8 mouse cellular contexts compared by ENCODE assay signal in genomic region chr6:128363007-128363825, GRCm38 (mm10). TPM values are rescaled to one million over a fixed set of nuclear protein-coding genes. Genes with fewer than 3 reads are reported as not detected.
A peak's percentile ranks its signal among the peaks of the same experiment; 100 is the strongest.
DNase-seq lines count a peak whose midpoint lies in the region; ATAC-seq lines count a peak whose summit lies in the region.

No protein-coding gene starts in this region.

- ATAC-seq in embryonic facial prominence, embryonic 13.5 days (ENCODE audit: insufficient number of reproducible peaks, insufficient read depth, low FRiP score, low TSS enrichment, low read depth), result no peak
- ATAC-seq in intestine, embryonic 15.5 days, result peak; percentile 60; the same call in 1 of the 2 replicates
- ATAC-seq in midbrain, embryonic 16.5 days, result peak; percentile 66

- H3K27me3 ChIP-seq in embryonic facial prominence, embryonic 13.5 days, result no peaks in the 10 kb centered on the region
- H3K27me3 ChIP-seq in intestine, embryonic 15.5 days (replicated peaks), result no peaks in the 10 kb centered on the region
- no peaks in the 10 kb centered on the region for H3K27me3 ChIP-seq in midbrain, embryonic 16.5 days (ENCODE audit: control insufficient read depth, insufficient read depth, low read depth, low read length)

- H3K9ac ChIP-seq in embryonic facial prominence, embryonic 13.5 days, result peak overlapping the region; percentile 94
- peak overlapping the region; percentile 89 for H3K9ac ChIP-seq in intestine, embryonic 15.5 days
- H3K9ac ChIP-seq in midbrain, embryonic 16.5 days (ENCODE audit: low read depth, low read length), result peak overlapping the region; percentile 90

- H3K4me1 ChIP-seq in embryonic facial prominence, embryonic 13.5 days, result peaks cover 40% of the 10 kb centered on the region
- peaks cover 14% of the 10 kb centered on the region for H3K4me1 ChIP-seq in intestine, embryonic 15.5 days (replicated peaks)
- H3K4me1 ChIP-seq in midbrain, embryonic 16.5 days (ENCODE audit: control insufficient read depth, insufficient read depth, low read length), result peaks cover 18% of the 10 kb centered on the region

- H3K4me2 ChIP-seq in embryonic facial prominence, embryonic 13.5 days, result peak overlapping the region; percentile 86
- peak overlapping the region; percentile 78 for H3K4me2 ChIP-seq in intestine, embryonic 15.5 days (replicated peaks)
- peak overlapping the region; percentile 100 for H3K4me2 ChIP-seq in midbrain, embryonic 16.5 days (ENCODE audit: low read length)

- H3K9me3 ChIP-seq in embryonic facial prominence, embryonic 13.5 days, result no peaks in the 10 kb centered on the region
- no peaks in the 10 kb centered on the region for H3K9me3 ChIP-seq in intestine, embryonic 15.5 days
- no peaks in the 10 kb centered on the region for H3K9me3 ChIP-seq in midbrain, embryonic 16.5 days (replicated peaks; ENCODE audit: control insufficient read depth, low read length, poor library complexity, severe bottlenecking)

- intact Hi-C loops in gastrocnemius, postnatal 14 days (cut with DNase I; ENCODE audit: low total_unique reads), result no loop called here

- DNase-seq in gastrocnemius, postnatal 14 days, result peak; percentile 32
- DNase-seq in gastrocnemius, postnatal 4 days (ENCODE audit: low spot score in 2 of 2), result no peak
- DNase-seq in CD4-positive helper T cell, adult 2 months (ENCODE audit: low read depth, low spot score), result peak; percentile 23
- DNase-seq in ovary, adult 18-20 months (ENCODE audit: low spot score), result no peak
- no peak for DNase-seq in adrenal gland, postnatal 10 days

- H3K4me3 ChIP-seq in embryonic facial prominence, embryonic 13.5 days, result peak overlapping the region; percentile 96
- peak overlapping the region; percentile 98 for H3K4me3 ChIP-seq in intestine, embryonic 15.5 days (replicated peaks)
- peak overlapping the region; percentile 93 for H3K4me3 ChIP-seq in midbrain, embryonic 16.5 days (ENCODE audit: low read depth, low read length)

- WGBS in embryonic facial prominence, embryonic 13.5 days, result 2% methylated on average over 46 of the region's 46 CpGs
- WGBS in intestine, embryonic 15.5 days, result under 1% methylated on average over 45 of the region's 46 CpGs
- WGBS in midbrain, embryonic 16.5 days, result 1% methylated on average over 44 of the region's 46 CpGs

- peak overlapping the region; percentile 97 for H3K27ac ChIP-seq in embryonic facial prominence, embryonic 13.5 days
- H3K27ac ChIP-seq in intestine, embryonic 15.5 days, result peak overlapping the region; percentile 96
- H3K27ac ChIP-seq in midbrain, embryonic 16.5 days (ENCODE audit: low read length), result peak overlapping the region; percentile 88; the same call in 1 of the 2 replicates

- H3K36me3 ChIP-seq in embryonic facial prominence, embryonic 13.5 days, result peaks cover 33% of the 10 kb centered on the region
- H3K36me3 ChIP-seq in intestine, embryonic 15.5 days, result peaks cover 22% of the 10 kb centered on the region
- no peaks in the 10 kb centered on the region for H3K36me3 ChIP-seq in midbrain, embryonic 16.5 days (ENCODE audit: control insufficient read depth, insufficient read depth, low read length)

RNA-seq across cellular contexts. Expression of gene Foxm1, which starts 0.4 kb away (rescaled TPM):
- total RNA-seq in gastrocnemius, postnatal 14 days (2021), result 1 to 10 TPM; 4.1 to 4.4 TPM
- total RNA-seq in gastrocnemius, postnatal 4 days (2021), result 10 to 100 TPM; 21.2 to 21.8 TPM
- 31.5 and 38.6 TPM in 2 replicates for polyA plus RNA-seq in embryonic facial prominence, embryonic 13.5 days (2015; fragmentation: Nextera tagmentation; extraction: Ambion mirVana)
- 25.7 and 26.3 TPM in 2 replicates for polyA plus RNA-seq in intestine, embryonic 15.5 days (2015; fragmentation: Nextera tagmentation; extraction: Ambion mirVana)
- 4.8 and 5.4 TPM in 2 replicates for polyA plus RNA-seq in midbrain, embryonic 16.5 days (2015; fragmentation: Nextera tagmentation; extraction: Ambion mirVana)
- total RNA-seq in adrenal gland, postnatal 10 days (2021), result 10 to 100 TPM; 15.3 to 16.6 TPM

RNA-seq across cellular contexts. Expression of gene Rhno1, which starts 0.5 kb away (rescaled TPM):
- total RNA-seq in gastrocnemius, postnatal 14 days (2021), result 1 to 10 TPM; 9.0 to 9.7 TPM
- total RNA-seq in gastrocnemius, postnatal 4 days (2021), result 10 to 100 TPM; 24.0 to 24.7 TPM
- 154 and 157 TPM in 2 replicates for polyA plus RNA-seq in embryonic facial prominence, embryonic 13.5 days (2015; fragmentation: Nextera tagmentation; extraction: Ambion mirVana)
- 97.9 and 107 TPM in 2 replicates for polyA plus RNA-seq in intestine, embryonic 15.5 days (2015; fragmentation: Nextera tagmentation; extraction: Ambion mirVana)
- 77.0 and 84.1 TPM in 2 replicates for polyA plus RNA-seq in midbrain, embryonic 16.5 days (2015; fragmentation: Nextera tagmentation; extraction: Ambion mirVana)
- total RNA-seq in adrenal gland, postnatal 10 days (2021), result 10 to 100 TPM; 21.7 to 30.1 TPM

RNA-seq across cellular contexts. Expression of gene Tulp3, which starts 7.6 kb away (rescaled TPM):
- 10 to 100 TPM in 1 of 2 experiments, 1 to 10 TPM in 1; 6.6 to 10.2 TPM for total RNA-seq in gastrocnemius, postnatal 14 days (2021)
- 10 to 100 TPM; 19.9 to 21.6 TPM for total RNA-seq in gastrocnemius, postnatal 4 days (2021)
- polyA plus RNA-seq in embryonic facial prominence, embryonic 13.5 days (2015; fragmentation: Nextera tagmentation; extraction: Ambion mirVana), result 33.7 and 36.7 TPM in 2 replicates
- polyA plus RNA-seq in intestine, embryonic 15.5 days (2015; fragmentation: Nextera tagmentation; extraction: Ambion mirVana), result 10.4 and 11.9 TPM in 2 replicates
- polyA plus RNA-seq in midbrain, embryonic 16.5 days (2015; fragmentation: Nextera tagmentation; extraction: Ambion mirVana), result 16.1 and 16.6 TPM in 2 replicates
- 10 to 100 TPM; 24.2 to 27.2 TPM for total RNA-seq in adrenal gland, postnatal 10 days (2021)

RNA-seq across cellular contexts. Expression of gene Tex52, which starts 12.0 kb away (rescaled TPM):
- total RNA-seq in gastrocnemius, postnatal 14 days (2021), result not detected
- under 1 TPM in 1 of 2 experiments, not detected in 1; 0.34 TPM for total RNA-seq in gastrocnemius, postnatal 4 days (2021)
- 0.39 and 1.5 TPM in 2 replicates for polyA plus RNA-seq in embryonic facial prominence, embryonic 13.5 days (2015; fragmentation: Nextera tagmentation; extraction: Ambion mirVana)
- polyA plus RNA-seq in intestine, embryonic 15.5 days (2015; fragmentation: Nextera tagmentation; extraction: Ambion mirVana), result 0.13 and 0.16 TPM in 2 replicates
- polyA plus RNA-seq in midbrain, embryonic 16.5 days (2015; fragmentation: Nextera tagmentation; extraction: Ambion mirVana), result 0.70 and 0.83 TPM in 2 replicates
- not detected for total RNA-seq in adrenal gland, postnatal 10 days (2021)

RNA-seq across cellular contexts. Expression of gene Gm44596, which starts 12.1 kb away (rescaled TPM):
- not detected for total RNA-seq in gastrocnemius, postnatal 14 days (2021)
- not detected for total RNA-seq in gastrocnemius, postnatal 4 days (2021)
- not detected in 2 replicates for polyA plus RNA-seq in embryonic facial prominence, embryonic 13.5 days (2015; fragmentation: Nextera tagmentation; extraction: Ambion mirVana)
- polyA plus RNA-seq in intestine, embryonic 15.5 days (2015; fragmentation: Nextera tagmentation; extraction: Ambion mirVana), result not detected in 2 replicates
- not detected in 2 replicates for polyA plus RNA-seq in midbrain, embryonic 16.5 days (2015; fragmentation: Nextera tagmentation; extraction: Ambion mirVana)
- total RNA-seq in adrenal gland, postnatal 10 days (2021), result not detected

Comparison
In these comparisons a context has a peak if more than half of its experiments do, and no peak if none do; other contexts are left out.
1. DNase-seq: peak in gastrocnemius, postnatal 14 days (single experiment) and CD4-positive helper T cell, adult 2 months (single experiment); none in gastrocnemius, postnatal 4 days (0 of 2), ovary, adult 18-20 months (single experiment) and adrenal gland, postnatal 10 days (single experiment).
2. Peak in every context shown above with its lines, with median percentiles within 50 percentile points of each other: H3K27ac ChIP-seq, H3K4me2 ChIP-seq, H3K4me3 ChIP-seq and H3K9ac ChIP-seq.